Mouse (Mus musculus): Measurements from ENCODE around the gene Ankrd11.
"Not testable (repeated sequence)": the region's sequence is repeated elsewhere in the genome, so short reads cannot be mapped to it uniquely, and the experiment has no call there.

Ankrd11 gene

DNA sequence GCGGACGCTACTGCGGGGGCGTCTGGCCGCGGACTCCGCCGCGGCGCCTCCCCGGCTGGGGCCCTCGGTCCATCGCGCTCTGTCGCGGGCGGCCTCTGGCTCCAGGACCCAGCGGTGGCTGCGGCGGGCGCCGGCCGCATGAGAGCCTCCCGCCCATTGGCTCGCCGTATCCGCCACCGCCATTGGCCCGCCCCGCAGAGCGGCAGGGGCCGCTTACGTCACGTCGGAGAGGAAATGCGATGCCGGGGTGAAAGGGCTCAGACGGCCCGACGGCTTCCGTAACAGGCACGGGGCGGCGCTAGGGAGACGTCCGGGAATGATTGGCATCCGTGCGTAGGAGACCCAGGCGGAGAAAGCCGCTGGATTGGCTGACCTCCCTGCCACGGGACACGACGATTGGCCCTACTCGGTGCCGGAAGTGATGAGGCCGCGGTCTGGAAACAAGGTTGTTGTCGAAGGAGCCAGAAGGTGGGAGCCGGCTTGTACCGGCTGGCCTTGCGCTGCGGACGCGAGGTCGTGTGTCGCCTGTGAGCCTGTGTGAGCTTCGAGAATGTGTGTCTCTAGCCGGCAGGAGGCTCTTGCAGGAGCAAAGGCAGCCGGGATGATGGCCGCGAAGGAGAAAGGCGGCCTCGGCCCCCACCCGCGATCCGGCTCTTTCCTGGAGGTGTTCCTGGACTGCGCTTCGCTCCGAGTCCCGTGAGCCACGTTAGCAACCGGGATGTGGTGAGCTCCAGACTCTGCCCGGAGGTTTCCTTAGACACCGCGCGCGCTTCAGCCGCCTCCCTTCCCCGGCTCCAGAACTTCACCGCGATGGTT, at the start of gene Ankrd11:
Gene Ankrd11 (minus strand): TSS at position 120 of the 816 bp plus-strand sequence.
- DNase-seq (ENCODE audit: low spot score): peak; percentile 100

DNA sequence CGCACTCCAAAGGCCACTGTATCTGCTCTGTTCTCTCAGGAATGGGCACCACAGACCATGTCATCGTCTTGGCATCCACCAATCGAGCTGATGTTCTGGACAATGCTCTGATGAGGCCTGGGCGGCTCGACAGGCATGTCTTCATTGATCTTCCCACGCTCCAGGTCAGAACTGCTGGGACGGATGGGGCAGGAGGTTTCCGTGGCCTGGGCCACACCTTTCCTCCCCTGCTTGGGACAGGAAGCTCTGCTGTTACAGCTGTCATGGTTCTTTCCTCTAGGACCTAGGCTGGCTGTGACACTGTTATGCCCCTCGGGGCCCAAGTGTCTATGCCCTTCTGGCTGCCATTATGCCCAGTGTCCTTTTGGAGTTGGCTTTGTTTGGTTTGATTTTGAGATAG, 45.2 kb upstream of the Ankrd11 start:
- DNase-seq (ENCODE audit: low spot score): no peak

DNA sequence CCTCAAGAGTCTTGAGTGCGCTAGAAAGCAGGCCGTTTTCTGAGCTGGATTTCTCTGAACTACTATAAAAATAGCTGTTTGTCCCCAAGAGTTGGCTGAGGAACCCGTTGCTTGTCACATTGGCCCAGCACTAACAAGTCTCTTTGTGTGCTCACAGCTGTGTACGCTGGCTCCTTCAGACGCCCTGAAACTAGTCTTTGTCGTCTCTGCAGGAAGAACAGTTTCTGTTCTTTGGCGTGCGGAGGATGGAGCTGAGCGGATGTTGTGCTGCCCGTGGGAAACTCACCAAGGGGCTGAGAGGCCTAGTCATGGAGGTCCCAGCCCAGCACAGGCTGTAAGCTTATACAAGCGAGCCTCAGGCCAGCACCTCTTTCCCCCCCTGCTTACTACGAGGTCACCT, 41.5 kb upstream of the Ankrd11 start:
- DNase-seq (ENCODE audit: low spot score): no peak

DNA sequence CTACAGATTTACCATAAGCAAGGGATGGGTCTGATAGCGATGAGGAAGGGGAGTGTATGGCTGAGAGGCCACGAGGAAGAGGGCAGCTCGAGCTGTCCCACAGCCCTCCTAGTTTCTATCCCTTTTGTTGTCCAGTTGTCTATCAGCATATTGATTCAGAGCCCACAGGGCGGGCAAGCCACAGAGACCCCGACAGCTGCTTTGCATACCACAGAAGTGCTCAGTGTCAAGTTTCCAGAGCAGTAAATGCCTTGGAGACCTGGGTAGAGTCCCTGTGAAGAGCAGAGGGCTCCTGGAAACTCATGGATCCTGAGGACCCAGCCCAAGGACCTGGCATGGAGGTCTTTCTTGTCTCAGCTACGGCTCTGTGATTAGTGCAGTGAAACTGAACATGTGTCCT, 40.9 kb upstream of the Ankrd11 start:
- DNase-seq (ENCODE audit: low spot score): no peak

DNA sequence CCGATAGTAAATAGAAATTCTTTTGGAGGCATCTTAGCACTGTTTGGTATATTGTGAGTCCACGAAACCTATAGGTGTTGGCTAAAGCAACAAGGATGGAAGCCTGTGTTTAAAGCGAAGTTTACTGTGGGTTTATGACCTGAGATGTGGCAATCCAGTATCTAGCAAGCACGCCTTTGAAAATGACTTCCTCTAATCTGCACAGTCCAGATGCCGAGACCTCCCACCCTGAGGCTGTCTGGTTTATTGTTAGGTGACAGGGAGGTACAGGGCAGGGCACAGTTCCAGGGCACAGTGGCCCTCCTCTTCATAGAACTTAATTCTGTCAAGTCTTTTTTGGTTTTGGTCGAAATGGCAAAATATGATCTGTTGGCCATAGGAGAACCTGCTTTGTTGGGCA, 35.1 kb upstream of the Ankrd11 start:
- DNase-seq (ENCODE audit: low spot score): no peak

DNA sequence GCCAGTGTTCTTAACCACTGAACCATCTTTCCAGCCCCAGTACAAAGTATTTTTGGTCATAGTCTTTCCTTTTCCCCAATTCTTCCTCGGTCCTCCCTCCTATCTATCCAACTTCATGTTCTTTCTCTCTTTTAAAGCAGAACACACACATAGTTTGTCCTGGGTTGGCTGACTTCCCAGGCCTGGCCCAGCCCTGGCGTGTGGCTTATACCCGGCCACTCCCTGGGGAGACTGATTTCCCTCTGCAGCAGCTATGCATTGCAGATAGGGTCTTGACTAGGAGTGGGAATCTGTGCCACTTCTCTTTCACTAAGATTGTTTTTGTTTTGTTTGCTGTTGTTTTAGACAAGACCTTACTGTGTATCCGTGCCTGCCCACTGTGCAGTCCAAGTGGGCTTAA, 29.1 kb upstream of the Ankrd11 start:
- peak; percentile 38 for DNase-seq (ENCODE audit: low spot score)

DNA sequence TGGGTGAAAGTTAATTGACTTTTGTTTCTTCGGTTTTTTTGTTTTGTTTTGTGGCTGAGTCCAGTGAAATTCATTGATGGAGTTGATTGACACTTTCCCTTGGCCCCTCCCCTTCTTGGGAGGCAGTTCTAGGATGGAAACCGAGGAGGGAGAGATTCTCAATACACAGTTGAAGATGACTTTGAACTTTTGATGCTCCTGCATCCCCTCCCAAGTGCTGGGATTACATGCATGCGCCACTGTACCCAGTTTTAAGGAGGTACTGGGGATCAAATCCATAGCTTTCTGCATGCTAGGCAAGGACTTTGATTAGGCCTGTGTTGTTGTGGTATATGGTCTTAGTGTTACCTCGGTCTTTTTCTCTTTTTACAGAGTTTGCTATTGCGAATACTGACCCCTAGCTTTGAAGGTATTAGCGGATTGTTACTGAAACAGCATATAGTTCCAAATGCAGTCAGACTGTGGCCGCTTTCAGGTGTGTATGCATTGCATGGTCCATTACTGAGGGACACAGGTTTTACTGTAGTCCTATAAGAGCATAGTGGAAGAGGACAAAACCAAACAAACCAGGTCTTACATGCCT, 24.1 kb upstream of the Ankrd11 start:
- DNase-seq (ENCODE audit: low spot score): no peak

DNA sequence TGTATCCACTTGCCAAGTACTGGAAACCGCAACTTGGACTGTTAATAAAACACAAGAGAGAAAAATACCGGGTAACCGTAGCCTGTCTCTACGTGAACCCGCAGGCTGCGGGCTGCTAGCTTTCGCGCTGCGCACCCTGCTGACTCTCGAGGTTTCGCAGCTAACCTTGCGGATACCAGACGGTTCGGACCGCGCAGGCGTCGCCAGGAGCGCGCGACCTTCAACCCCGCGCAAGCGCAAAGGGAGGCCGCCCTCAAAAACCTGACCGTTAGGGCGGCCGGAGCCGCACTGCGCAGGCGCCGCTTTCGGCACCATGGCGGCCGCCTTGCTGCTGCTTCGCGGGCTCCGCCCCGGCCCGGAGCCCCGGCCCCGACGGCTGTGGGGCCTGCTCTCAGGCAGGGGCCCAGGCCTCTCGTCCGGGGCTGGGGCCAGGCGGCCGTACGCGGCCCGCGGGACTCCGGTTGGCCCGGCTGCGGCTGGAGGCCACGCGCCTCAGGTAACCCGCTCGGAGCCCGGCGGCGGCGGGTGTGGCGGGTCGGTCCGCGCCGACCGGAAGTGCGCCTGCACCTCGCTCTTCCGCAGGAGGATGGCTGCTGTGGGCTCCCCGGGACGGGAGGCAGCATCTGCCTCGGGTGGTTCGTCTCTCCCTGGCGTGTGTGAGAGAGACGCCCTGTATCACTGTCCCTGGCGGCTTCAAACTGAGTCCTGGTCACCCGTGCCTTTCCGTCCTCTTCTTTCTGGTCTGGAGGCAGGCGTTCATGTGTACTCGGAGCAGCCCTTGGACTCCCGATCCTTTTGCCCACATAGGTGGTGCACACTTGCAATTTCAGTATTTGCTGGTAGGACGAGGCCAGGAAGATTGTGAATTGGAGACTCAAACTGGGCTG, 23.4 kb upstream of the Ankrd11 start:
- DNase-seq (ENCODE audit: low spot score): peak; percentile 95

DNA sequence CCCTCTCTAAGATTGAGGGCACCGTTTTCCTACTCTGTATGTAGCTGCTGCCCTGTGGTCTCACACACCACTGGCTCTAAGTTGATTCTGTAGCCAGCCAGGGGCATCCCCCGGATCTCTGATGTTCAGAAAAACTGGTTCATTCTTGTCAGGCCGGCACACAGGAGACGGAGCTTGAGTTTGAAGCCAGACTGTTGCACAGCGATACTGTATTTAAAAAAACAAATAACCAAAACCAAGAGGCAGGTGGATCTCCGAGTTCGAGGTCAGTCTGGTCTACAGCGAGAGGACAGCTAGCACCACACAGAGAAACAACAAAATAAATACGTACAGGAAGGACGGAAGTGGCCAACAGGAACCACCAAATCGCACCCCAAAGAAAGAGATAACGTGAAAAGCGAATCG, 22.7 kb upstream of the Ankrd11 start:
- DNase-seq (ENCODE audit: low spot score): peak; percentile 28

DNA sequence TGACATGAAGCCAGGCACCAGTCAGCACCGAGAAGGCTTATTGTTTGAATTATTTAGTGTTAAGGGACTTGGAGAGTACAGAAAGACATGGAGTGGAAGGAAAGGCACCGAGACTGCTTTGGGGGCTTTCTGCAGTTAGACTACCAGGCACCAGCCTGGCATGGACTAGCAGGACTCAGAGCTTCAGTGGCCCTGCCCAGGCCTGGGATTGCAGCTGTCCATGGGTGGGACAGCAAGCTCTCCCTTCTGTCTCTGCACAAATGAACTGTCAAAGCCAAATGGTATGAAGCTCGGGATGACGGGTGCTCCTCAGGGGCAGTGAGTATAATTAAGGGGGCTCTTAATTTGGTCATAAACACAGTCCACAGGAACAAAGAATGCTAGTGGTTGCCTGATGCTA, 22.0 kb upstream of the Ankrd11 start:
- DNase-seq (ENCODE audit: low spot score): no peak

DNA sequence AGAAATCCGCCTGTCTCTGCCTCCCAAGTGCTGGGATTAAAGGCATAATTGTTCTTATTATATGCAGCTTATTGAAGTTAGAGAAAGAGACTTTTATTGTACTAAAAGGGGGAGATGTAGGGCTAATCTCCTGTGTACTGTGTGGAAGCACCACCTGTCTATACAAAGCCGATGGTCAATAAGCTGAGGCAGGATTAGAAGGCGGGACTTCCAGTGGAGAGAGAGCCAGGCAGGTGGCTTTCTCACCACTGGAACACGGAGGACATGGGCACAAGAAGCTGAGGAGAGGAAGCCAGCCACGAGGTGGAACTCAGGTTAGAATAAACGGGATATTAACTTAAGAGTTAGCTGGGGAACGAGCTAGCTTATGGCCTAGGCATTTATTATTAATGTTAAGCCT, 20.6 kb upstream of the Ankrd11 start, which contains the start of gene Spg7:
Gene Spg7 (plus strand): TSS at position 222 of the 400 bp plus-strand sequence.
- no peak for DNase-seq (ENCODE audit: low spot score)

DNA sequence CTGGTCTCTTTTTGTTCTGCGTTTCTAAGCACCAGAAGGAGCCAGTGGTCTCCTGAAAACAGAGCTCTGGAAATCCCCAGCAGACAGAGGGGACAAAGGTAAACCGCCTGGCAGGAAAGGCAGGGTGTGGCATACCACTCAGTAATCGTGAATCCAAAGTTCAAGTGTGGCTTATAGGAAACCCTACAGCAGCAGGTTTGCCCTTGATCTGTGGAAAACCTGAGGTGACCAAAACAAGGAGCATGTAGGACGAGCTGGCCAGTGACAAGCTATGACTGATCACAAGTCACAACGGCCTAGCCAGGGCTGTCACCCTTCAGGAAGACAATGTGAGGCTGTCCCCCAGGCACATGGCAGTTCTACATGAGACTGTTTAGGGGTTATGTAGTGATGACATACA, 9.4 kb upstream of the Ankrd11 start:
- DNase-seq (ENCODE audit: low spot score): no peak

DNA sequence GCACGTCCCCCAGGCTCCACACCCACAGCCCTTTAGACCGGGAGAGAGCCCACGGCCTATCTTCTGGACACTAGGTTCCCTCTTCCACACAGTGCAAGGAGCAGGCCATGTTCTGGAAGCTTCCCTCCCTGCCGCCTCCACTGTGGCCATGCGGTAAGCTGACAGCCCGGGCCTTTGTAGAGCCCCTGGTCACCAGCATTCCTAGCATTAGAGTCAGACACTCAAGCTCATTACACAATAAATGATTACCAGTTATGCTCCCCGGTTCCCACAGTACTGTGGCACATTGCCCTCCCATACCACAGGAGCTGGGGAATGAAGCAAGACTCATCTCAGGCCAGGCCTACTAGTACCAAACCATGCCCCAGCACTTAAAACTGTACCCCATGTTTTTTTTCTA, 6.3 kb upstream of the Ankrd11 start:
- DNase-seq (ENCODE audit: low spot score): no peak

DNA sequence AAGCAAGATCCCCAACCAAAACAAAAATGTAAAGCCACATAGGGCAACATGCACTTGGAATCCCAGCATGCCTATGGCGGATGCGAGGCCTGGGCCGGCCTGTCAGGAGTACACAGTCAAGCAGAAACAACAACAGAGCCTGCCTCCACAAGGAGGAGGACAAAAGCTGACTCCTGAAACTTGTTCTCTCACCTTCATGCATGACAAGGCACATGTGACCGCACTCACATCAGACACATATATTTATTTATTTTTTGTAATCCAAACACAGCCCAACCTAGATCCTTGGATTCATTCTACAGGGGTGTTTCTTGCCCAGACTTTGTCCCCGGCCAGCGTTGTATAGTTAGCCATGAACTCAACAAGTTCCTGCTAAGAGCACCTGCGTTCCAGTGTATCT, 5.8 kb upstream of the Ankrd11 start:
- DNase-seq (ENCODE audit: low spot score): no peak

DNA sequence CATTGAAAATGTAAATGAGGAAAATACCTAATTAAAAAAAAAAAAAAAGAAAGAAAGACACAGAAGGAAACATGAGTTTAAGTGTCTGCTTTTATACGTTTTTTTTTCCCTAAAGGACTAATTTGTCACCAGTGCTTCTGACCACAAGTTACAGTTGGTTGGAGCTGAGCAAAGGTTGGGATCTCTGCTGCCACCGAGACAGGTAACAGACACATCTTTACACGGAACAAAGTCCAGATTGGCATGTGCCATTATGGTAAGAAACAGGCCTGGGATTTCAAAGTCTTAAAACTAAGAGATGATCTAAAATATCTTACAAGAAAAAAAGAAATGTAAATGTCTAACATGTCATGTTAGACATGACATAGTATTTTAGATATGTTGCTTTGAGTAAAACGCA, 4.6 kb upstream of the Ankrd11 start:
- no peak for DNase-seq (ENCODE audit: low spot score)

DNA sequence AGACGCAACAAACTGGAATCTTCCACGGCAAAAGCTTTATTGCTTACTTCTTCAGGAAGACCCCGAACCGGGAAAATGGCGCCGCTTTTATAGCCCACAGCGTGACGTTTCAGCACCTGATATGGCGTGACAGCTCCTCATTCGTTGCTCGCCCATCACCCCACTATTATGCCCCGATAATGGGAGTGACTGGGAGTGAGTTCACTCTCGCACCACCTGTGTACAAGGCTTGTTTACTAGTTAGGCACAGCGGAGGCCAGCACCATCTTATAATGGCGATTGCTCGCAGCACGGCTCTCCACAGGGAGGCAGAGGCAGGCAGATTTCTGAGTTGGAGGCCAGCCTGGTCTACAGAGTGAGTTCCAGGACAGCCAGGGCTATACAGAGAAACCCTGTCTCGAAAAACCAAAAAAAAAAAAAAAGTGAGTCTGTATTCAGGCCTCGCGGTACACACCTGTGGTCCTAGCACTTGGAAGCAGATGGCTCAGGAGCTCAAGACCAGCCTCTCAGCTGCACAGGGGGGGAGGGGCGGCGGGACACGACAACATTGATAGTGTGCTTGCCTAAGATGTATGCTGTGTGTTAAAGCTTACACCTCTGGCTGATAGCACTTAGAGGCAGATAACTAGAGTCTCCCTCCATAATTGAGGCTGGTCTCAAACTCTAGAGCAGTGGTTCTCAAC, 2.8 kb upstream of the Ankrd11 start:
- DNase-seq (ENCODE audit: low spot score): not testable (repeated sequence)

DNA sequence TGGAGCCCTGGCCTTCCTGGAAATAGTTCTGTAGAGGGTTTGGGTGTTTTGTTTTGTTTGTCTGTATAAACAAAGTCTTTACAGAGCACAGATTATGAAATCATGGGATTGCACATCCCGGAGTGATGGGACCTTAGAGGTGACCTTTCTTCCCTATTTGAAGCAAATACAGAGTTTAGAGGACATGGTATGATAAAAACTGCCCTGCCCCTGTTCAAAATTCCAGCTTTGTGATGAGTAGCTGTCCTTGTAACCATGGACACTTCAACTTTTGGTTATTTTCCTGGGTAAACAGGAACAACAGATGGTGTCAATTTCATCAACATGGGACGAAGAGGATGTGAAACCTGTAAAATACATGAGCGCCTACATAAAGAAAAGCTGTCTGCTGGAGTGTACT, 1.9 kb upstream of the Ankrd11 start:
- DNase-seq (ENCODE audit: low spot score): no peak

DNA sequence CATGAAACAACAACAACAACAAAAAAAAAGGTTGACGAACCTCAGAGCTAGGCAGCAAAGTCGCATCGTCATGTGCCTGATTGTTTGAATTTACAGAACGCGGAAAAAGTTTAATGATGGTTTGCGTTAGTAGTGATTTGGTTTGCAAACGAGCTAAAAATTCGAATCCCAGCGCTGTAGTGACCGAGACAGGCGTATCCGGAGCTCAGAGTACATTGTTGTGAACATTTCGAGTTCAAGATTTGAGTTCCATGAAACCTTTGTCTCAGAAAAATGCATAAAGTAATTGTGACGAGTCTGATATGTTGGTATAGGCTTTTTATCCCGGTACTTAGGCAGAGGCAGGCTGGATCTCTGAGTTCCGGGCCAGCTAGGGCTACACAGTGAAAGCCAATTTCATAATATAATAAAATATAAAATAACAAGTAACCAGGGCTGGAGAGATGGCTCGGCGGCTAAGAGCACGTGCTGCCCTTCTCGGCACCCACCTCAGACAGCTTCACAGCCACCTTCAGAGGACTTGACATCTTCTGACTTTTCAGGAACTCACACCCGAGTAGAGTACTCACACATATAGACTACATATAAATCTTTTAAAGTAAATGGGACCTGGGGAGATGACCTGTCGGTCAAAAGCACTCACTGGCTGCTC, 1.0 kb upstream of the Ankrd11 start:
- no peak for DNase-seq (ENCODE audit: low spot score)

DNA sequence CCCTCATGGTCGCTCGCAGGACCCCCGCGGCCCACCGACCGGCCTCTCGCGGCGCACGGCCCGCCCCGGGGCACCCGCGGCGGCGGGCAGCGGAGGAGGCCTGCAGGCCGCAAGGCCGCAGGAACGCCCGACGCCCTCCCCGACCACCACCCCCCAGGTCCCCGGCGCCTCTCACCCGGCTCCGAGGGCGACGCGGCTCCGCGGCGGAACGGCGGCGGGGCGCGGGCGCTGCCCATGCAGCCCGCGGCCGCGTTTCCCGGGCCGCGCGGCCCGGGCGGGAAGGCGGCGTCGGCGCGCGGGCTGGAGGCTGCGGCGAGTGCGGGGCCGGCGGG, 337 bp downstream of the Ankrd11 start:
- no peak for DNase-seq (ENCODE audit: low spot score)

DNA sequence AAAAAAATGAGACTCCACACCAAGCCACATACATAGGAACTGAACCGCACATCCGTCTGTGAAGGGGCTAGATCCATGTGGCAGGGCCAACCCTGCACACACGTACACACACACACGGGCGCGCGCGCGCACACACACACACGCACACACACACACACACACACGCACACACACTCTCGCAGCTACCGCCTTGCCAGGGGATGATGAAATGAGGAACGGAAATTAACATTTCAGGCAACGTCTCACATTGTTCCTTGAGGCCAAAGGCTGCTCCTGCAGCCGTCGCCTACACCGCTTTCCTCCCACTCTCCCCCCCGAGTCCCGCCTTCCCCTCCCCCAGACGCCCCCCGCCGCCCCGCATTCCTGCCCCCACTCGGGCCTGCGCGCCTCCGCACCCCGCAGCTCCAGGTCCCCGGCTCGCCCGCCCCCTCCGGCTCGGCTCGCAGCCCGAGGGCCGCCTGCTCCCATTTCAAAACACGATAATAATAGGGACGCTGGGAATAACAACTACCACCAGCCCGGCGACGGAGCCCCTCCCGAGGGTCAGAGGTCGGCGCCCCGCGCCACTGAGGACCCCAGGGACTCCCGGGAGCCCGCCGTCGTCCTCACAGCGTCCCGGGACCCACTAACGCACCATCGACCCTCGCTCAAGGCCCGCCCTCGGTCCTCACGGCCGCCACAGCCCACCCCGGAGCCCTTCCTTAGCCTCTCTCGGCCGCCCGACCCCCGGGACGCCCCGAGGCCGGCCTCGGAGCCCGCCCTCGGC, 886 bp downstream of the Ankrd11 start:
- DNase-seq (ENCODE audit: low spot score): peak; percentile 59

DNA sequence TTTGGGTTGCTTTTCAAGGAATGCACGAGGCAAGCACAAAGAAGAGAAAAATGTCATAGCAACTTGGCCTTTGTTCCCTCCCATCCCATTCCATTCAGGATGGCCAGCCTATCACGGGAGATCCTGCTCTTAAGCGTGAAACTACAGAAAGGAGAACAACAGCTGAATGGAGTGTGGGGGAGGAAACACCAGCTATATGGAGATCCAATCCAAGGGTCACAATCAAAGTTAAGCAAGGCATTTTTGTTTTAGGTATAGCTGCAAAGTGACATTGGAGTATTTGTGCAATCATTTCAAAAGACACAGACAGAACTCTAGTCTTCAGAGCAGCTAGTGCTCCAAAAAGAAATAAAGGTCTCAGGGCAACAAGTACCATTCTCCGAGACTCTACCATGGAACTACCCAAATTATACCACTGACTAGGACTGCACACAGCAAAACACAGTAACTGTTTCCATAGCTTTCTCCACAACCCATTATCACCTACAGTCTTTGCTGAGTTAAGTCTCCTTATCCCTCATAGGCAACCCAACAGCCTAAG, 1.9 kb downstream of the Ankrd11 start:
- DNase-seq (ENCODE audit: low spot score): no peak
